Mouse (Mus musculus): ENCODE data around the gene Emcn. TPM values are rescaled to one million over a fixed set of nuclear protein-coding genes. Genes with fewer than 3 reads are reported as not detected.

Emcn gene
- polyA plus RNA-seq (2015; fragmentation: Nextera tagmentation; extraction: Ambion mirVana): 21.4 and 21.5 TPM in 2 replicates

DNA sequence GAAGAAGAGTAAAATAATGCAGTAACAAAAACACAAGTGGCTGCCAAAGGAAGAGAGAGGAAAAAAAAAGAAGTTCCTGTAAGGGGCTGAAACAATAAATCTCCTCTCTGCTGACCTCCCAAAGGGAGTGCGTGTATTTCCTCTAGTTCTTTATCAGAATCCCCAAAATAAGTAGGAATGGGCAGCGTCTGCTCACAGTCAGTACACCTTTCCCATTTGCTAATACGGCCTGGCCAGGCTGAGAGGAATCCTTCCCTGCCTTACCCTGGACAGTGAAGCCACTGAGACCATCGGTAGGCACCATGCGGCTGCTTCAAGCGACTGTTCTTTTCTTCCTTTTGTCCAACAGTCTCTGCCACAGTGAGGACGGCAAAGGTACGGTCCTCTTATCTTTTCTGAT is at the start of gene Emcn:
Emcn (plus strand) TSS at position 130 of the 400 bp plus-strand sequence.
- no peaks in the 10 kb centered on the region for H3K4me1 ChIP-seq (replicated peaks; ENCODE audit: control insufficient read depth, insufficient read depth, low read length)
- 56% methylated on average over 8 of the region's 8 CpGs for WGBS
- no peak for ATAC-seq
- H3K27me3 ChIP-seq (replicated peaks; ENCODE audit: control insufficient read depth, insufficient read depth, low read length): no peaks in the 10 kb centered on the region
- no peak within 1 kb of the TSS for H3K9ac ChIP-seq (ENCODE audit: low read depth, low read length)
- TF ChIP-seq CTCF (IDR thresholded peaks at IDR 0.05; ENCODE audit: low read depth): no peak
- H3K4me3 ChIP-seq (ENCODE audit: low read depth, low read length): no peak within 1 kb of the TSS
- H3K27ac ChIP-seq (ENCODE audit: low read depth, low read length): no peak within 1 kb of the TSS
- H3K4me2 ChIP-seq (replicated peaks; ENCODE audit: low read depth): no peak within 1 kb of the TSS; the same call in 1 of the 2 replicates
- H3K9me3 ChIP-seq (ENCODE audit: control insufficient read depth): no peaks in the 10 kb centered on the region
- H3K36me3 ChIP-seq (ENCODE audit: control insufficient read depth, insufficient read depth): no peaks in the 10 kb centered on the region

DNA sequence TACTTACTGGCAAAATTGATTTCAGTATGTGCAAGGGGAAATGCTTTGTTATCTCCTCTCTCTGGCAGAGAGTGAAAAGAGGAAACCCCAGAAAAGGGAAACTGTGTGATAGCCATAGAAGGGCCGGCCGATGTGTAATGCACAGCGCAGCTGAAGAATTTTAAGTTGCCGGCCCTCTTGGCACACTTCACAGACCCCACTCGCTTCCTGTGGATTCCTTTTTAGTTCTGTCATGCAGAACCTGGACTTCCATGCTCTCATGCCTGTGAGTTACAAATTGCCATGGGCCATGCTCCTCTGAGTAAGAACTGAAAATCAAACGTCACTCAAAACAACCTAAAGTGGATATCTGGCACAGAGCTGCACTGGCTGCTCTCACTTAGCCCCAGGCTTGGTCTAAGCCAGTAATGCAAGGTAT is 47.7 kb upstream of the Emcn start:
- no peak overlapping the region for H3K9ac ChIP-seq (ENCODE audit: low read depth, low read length)
- ATAC-seq: no peak

DNA sequence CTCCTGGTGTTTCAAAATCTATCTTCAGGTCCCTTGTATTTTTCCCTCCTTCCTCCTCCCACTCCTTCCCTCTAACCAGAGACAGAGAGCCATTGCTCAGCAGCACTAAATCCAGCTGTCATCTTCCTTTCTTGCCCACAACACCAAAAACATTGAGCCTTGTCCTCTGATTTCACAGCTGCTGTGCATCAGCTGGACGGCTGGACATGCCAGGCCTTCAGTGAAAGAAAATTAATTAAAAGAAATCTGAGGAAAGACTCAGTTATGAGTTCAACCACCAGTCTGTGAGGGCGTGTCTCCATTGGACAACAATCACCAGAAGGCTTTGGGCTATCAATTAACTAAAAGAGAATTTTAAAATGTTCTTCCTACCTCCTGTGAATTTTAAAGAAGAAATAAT is 42.6 kb upstream of the Emcn start:
- no peak for ATAC-seq
- H3K4me2 ChIP-seq (replicated peaks; ENCODE audit: low read depth): no peak overlapping the region
- no peaks in the 10 kb centered on the region for H3K9me3 ChIP-seq (ENCODE audit: control insufficient read depth)
- H3K9ac ChIP-seq (ENCODE audit: low read depth, low read length): no peak overlapping the region
- no peaks in the 10 kb centered on the region for H3K4me1 ChIP-seq (replicated peaks; ENCODE audit: control insufficient read depth, insufficient read depth, low read length)
- H3K36me3 ChIP-seq (ENCODE audit: control insufficient read depth, insufficient read depth): no peaks in the 10 kb centered on the region
- no peaks in the 10 kb centered on the region for H3K27me3 ChIP-seq (replicated peaks; ENCODE audit: control insufficient read depth, insufficient read depth, low read length)
- TF ChIP-seq CTCF (IDR thresholded peaks at IDR 0.05; ENCODE audit: low read depth): no peak
- 77% methylated on average over 2 of the region's 2 CpGs for WGBS
- no peak overlapping the region for H3K27ac ChIP-seq (ENCODE audit: low read depth, low read length)
- no peak overlapping the region for H3K4me3 ChIP-seq (ENCODE audit: low read depth, low read length)

More for the DNA sequence above, 47.7 kb upstream of the Emcn start:
- Histone ChIP-seq H3K4me3 (ENCODE audit: low read depth, low read length) (no peak overlapping the region), H3K4me1 (replicated peaks; ENCODE audit: control insufficient read depth, insufficient read depth, low read length) (no peaks in the 10 kb centered on the region), H3K36me3 (ENCODE audit: control insufficient read depth, insufficient read depth) (no peaks in the 10 kb centered on the region), H3K27me3 (replicated peaks; ENCODE audit: control insufficient read depth, insufficient read depth, low read length) (no peaks in the 10 kb centered on the region), H3K27ac (ENCODE audit: low read depth, low read length) (no peak overlapping the region), H3K9me3 (ENCODE audit: control insufficient read depth) (no peaks in the 10 kb centered on the region), H3K4me2 (replicated peaks; ENCODE audit: low read depth) (no peak overlapping the region; the same call in 1 of the 2 replicates)
- TF ChIP-seq CTCF (IDR thresholded peaks at IDR 0.05; ENCODE audit: low read depth): no peak
- 58% methylated on average over 6 of the region's 6 CpGs for WGBS

GRCm38 (mm10) chr3:137300210-137300609 is 40.7 kb upstream of the Emcn start:
- Histone ChIP-seq H3K4me3 (ENCODE audit: low read depth, low read length) (no peak overlapping the region), H3K9me3 (ENCODE audit: control insufficient read depth) (no peaks in the 10 kb centered on the region), H3K9ac (ENCODE audit: low read depth, low read length) (no peak overlapping the region), H3K4me2 (replicated peaks; ENCODE audit: low read depth) (no peak overlapping the region), H3K27me3 (replicated peaks; ENCODE audit: control insufficient read depth, insufficient read depth, low read length) (no peaks in the 10 kb centered on the region), H3K27ac (ENCODE audit: low read depth, low read length) (no peak overlapping the region), H3K4me1 (replicated peaks; ENCODE audit: control insufficient read depth, insufficient read depth, low read length) (no peaks in the 10 kb centered on the region), H3K36me3 (ENCODE audit: control insufficient read depth, insufficient read depth) (no peaks in the 10 kb centered on the region)
- no peak for TF ChIP-seq CTCF (IDR thresholded peaks at IDR 0.05; ENCODE audit: low read depth)
- no peak for ATAC-seq
- 75% methylated on average over 3 of the region's 3 CpGs for WGBS

DNA sequence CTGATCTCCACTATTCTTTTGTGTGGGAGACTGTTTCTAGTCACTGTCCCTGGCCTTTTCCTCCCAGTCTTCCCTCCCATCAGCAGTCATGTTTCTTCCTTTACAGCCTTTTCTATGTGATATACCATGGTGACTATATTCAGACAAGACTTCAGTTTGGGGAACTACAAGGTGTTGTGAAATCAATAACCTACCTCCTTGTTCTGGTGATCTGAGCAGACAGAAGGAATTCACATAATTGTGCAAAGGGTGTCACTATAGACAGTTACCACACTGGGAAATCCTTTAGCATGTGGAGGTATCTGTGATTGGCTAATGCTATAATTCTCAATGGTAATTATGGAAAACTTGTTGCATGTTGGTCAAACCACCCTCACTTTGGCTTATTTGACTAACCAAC is 39.7 kb upstream of the Emcn start:
- Histone ChIP-seq H3K4me1 (replicated peaks; ENCODE audit: control insufficient read depth, insufficient read depth, low read length) (no peaks in the 10 kb centered on the region), H3K4me3 (ENCODE audit: low read depth, low read length) (no peak overlapping the region), H3K27ac (ENCODE audit: low read depth, low read length) (no peak overlapping the region), H3K36me3 (ENCODE audit: control insufficient read depth, insufficient read depth) (no peaks in the 10 kb centered on the region), H3K9ac (ENCODE audit: low read depth, low read length) (no peak overlapping the region), H3K27me3 (replicated peaks; ENCODE audit: control insufficient read depth, insufficient read depth, low read length) (no peaks in the 10 kb centered on the region), H3K9me3 (ENCODE audit: control insufficient read depth) (no peaks in the 10 kb centered on the region), H3K4me2 (replicated peaks; ENCODE audit: low read depth) (no peak overlapping the region)
- no peak for TF ChIP-seq CTCF (IDR thresholded peaks at IDR 0.05; ENCODE audit: low read depth)
- ATAC-seq: no peak

DNA sequence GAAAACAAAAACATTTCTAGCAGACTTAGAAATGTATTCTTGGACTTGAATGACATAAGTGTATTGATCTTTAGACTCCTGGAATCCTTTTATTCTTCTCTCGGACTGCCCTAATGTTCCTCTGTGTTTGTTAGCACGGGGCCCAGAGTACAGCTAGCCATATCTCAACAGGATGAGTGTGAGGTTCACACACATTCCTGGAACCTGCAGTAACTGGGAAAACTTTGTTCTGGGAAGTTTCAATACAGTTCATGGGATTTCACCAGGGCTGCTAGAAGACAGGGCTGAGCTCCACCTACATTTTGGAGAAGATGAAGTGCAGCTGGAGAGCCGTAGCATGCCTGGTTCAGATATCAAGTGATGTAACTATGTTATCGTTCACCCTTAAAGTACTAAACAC is 38.1 kb upstream of the Emcn start:
- H3K36me3 ChIP-seq (ENCODE audit: control insufficient read depth, insufficient read depth): no peaks in the 10 kb centered on the region
- 56% methylated on average over 4 of the region's 4 CpGs for WGBS
- no peaks in the 10 kb centered on the region for H3K4me1 ChIP-seq (replicated peaks; ENCODE audit: control insufficient read depth, insufficient read depth, low read length)
- H3K27ac ChIP-seq (ENCODE audit: low read depth, low read length): no peak overlapping the region
- no peak overlapping the region for H3K4me2 ChIP-seq (replicated peaks; ENCODE audit: low read depth)
- TF ChIP-seq CTCF (IDR thresholded peaks at IDR 0.05; ENCODE audit: low read depth): no peak
- no peak for ATAC-seq
- H3K27me3 ChIP-seq (replicated peaks; ENCODE audit: control insufficient read depth, insufficient read depth, low read length): no peaks in the 10 kb centered on the region
- H3K4me3 ChIP-seq (ENCODE audit: low read depth, low read length): no peak overlapping the region
- no peak overlapping the region for H3K9ac ChIP-seq (ENCODE audit: low read depth, low read length)
- no peaks in the 10 kb centered on the region for H3K9me3 ChIP-seq (ENCODE audit: control insufficient read depth)

DNA sequence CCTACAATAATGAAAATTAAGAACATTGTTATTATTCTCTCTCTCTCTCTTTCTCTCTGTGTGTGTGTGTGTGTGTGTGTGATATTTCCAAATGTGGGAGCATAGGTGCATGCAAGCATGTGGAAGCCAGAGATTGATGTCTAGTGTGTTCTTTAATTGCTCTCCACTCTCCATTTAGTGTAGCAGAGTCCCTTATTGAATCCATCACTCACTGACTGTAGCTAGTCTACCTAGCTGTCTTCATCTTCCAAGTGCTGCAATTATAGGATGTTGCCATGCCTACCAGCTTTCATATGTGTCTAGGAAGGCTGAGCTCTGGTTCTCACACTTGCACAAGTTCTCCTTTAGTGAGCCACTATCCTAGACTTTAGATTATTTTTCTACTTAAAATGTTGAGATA is 30.9 kb upstream of the Emcn start:
- Histone ChIP-seq H3K27ac (ENCODE audit: low read depth, low read length) (no peak overlapping the region), H3K4me2 (replicated peaks; ENCODE audit: low read depth) (no peak overlapping the region), H3K4me1 (replicated peaks; ENCODE audit: control insufficient read depth, insufficient read depth, low read length) (no peaks in the 10 kb centered on the region)

More for the DNA sequence above, 30.9 kb upstream of the Emcn start:
- Histone ChIP-seq H3K9ac (ENCODE audit: low read depth, low read length) (no peak overlapping the region), H3K9me3 (ENCODE audit: control insufficient read depth) (no peaks in the 10 kb centered on the region), H3K36me3 (ENCODE audit: control insufficient read depth, insufficient read depth) (no peaks in the 10 kb centered on the region), H3K27me3 (replicated peaks; ENCODE audit: control insufficient read depth, insufficient read depth, low read length) (no peaks in the 10 kb centered on the region), H3K4me3 (ENCODE audit: low read depth, low read length) (no peak overlapping the region)
- no peak for TF ChIP-seq CTCF (IDR thresholded peaks at IDR 0.05; ENCODE audit: low read depth)
- no peak for ATAC-seq
